Mouse (Mus musculus): ENCODE measurements around the gene Nr3c2.

DNA sequence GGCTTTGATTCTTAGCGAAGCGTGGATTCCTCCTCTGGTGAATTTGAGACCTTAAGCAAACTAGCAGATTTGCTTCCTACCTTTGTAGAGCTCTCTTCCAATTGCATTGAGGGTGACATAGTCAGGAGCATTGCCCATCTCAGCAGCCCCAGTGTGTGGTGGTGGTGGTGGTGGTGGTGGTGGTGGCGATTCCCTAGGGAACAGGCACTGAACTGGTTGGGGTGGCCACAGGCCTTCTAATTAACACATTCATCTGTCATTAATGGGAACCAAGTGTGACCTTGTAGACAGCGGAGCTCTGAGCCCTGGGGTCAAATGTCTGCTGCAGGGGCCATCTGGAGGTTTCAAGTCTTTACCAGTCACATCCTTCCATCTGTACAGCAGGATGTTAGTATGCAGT lies 277.1 kb downstream of the Nr3c2 start:
- TF ChIP-seq CHD2 (IDR thresholded peaks at IDR 0.05; ENCODE audit: low read depth, low read length) (no peak), ZNF384 (IDR thresholded peaks at IDR 0.05; ENCODE audit: low read depth, low read length) (no peak), ZC3H11A (IDR thresholded peaks at IDR 0.05; ENCODE audit: borderline replicate concordance, low read depth, low read length) (no peak)
